Mouse (Mus musculus): ENCODE data around the gene Olfr777. TPM values are rescaled to one million over a fixed set of nuclear protein-coding genes. Genes with fewer than 3 reads are reported as not detected.
"Not testable (repeated sequence)": the region's sequence is repeated elsewhere in the genome, so short reads cannot be mapped to it uniquely, and the experiment has no call there.

Gene Olfr777
- polyA plus RNA-seq (2015; fragmentation: Nextera tagmentation; extraction: Ambion mirVana) = not detected in 2 replicates

- H3K27me3 ChIP-seq (replicated peaks; ENCODE audit: insufficient read depth, low read length) = no peaks in the 10 kb centered on the region
- no peaks in the 10 kb centered on the region for H3K4me1 ChIP-seq (ENCODE audit: insufficient read depth, low read depth, low read length)
- no peak within 1 kb of the TSS for H3K4me2 ChIP-seq (replicated peaks; ENCODE audit: low read depth, low read length)
- 84% methylated on average over 2 of the region's 2 CpGs for WGBS
- no peak within 1 kb of the TSS for H3K9ac ChIP-seq (replicated peaks; ENCODE audit: low read depth)
- no peak for TF ChIP-seq CTCF (IDR thresholded peaks at IDR 0.05)
- no peak for TF ChIP-seq EP300 (IDR thresholded peaks at IDR 0.05)
- no peak within 1 kb of the TSS for H3K27ac ChIP-seq (ENCODE audit: low read length)
- H3K9me3 ChIP-seq (ENCODE audit: low read length) = no peaks in the 10 kb centered on the region
- no peaks in the 10 kb centered on the region for H3K36me3 ChIP-seq (ENCODE audit: insufficient read depth, low read length)
- H3K4me3 ChIP-seq (ENCODE audit: low read depth, low read length) = no peak within 1 kb of the TSS
- no peak for DNase-seq (ENCODE audit: low spot score)
- ATAC-seq = no peak
Measured at GRCm38 (mm10) chr10:129271081-129271535, at the start of gene Olfr777. TSS of gene Olfr777 (minus strand) at chr10:129271485.

GRCm38 (mm10) chr10:129317817-129318216 lies 46.5 kb upstream of the Olfr777 start, which contains the start of gene Olfr780:
TSS of gene Olfr780 (plus strand) at chr10:129318117.
- no peak within 1 kb of the TSS for H3K4me3 ChIP-seq (ENCODE audit: low read depth, low read length)
- no peak for DNase-seq (ENCODE audit: low spot score)
- WGBS = 76% methylated on average over 3 of the region's 3 CpGs
- H3K36me3 ChIP-seq (ENCODE audit: insufficient read depth, low read length) = no peaks in the 10 kb centered on the region
- H3K4me1 ChIP-seq (ENCODE audit: insufficient read depth, low read depth, low read length) = no peaks in the 10 kb centered on the region
- H3K27me3 ChIP-seq (replicated peaks; ENCODE audit: insufficient read depth, low read length) = no peaks in the 10 kb centered on the region
- no peak for ATAC-seq
- H3K27ac ChIP-seq (ENCODE audit: low read length) = no peak within 1 kb of the TSS
- H3K9ac ChIP-seq (replicated peaks; ENCODE audit: low read depth) = no peak within 1 kb of the TSS
- no peak within 1 kb of the TSS for H3K4me2 ChIP-seq (replicated peaks; ENCODE audit: low read depth, low read length)
- no peaks in the 10 kb centered on the region for H3K9me3 ChIP-seq (ENCODE audit: low read length)
- TF ChIP-seq EP300 (IDR thresholded peaks at IDR 0.05) = no peak
- no peak for TF ChIP-seq CTCF (IDR thresholded peaks at IDR 0.05)

- DNase-seq (ENCODE audit: low spot score); H3K36me3 ChIP-seq (ENCODE audit: insufficient read depth, low read length); H3K4me2 ChIP-seq (replicated peaks; ENCODE audit: low read depth, low read length); H3K4me3 ChIP-seq (ENCODE audit: low read depth, low read length); H3K27me3 ChIP-seq (replicated peaks; ENCODE audit: insufficient read depth, low read length); H3K27ac ChIP-seq (ENCODE audit: low read length); H3K9ac ChIP-seq (replicated peaks; ENCODE audit: low read depth); ATAC-seq; H3K4me1 ChIP-seq (ENCODE audit: insufficient read depth, low read depth, low read length); H3K9me3 ChIP-seq (ENCODE audit: low read length): not testable (repeated sequence)
- WGBS = no CpG with 5 or more reads among the region's 1 CpGs
Measured at GRCm38 (mm10) chr10:129313521-129313920, 42.2 kb upstream of the Olfr777 start.

GRCm38 (mm10) chr10:129312973-129313372 lies 41.7 kb upstream of the Olfr777 start:
- H3K4me3 ChIP-seq (ENCODE audit: low read depth, low read length); ATAC-seq; H3K36me3 ChIP-seq (ENCODE audit: insufficient read depth, low read length); DNase-seq (ENCODE audit: low spot score); H3K4me2 ChIP-seq (replicated peaks; ENCODE audit: low read depth, low read length); H3K4me1 ChIP-seq (ENCODE audit: insufficient read depth, low read depth, low read length); H3K9ac ChIP-seq (replicated peaks; ENCODE audit: low read depth); H3K27ac ChIP-seq (ENCODE audit: low read length); H3K9me3 ChIP-seq (ENCODE audit: low read length); H3K27me3 ChIP-seq (replicated peaks; ENCODE audit: insufficient read depth, low read length): not testable (repeated sequence)
- WGBS = 27% methylated on average over 1 of the region's 1 CpGs

GRCm38 (mm10) chr10:129258827-129259226 lies 12.5 kb downstream of the Olfr777 start, which contains the start of gene Olfr776:
TSS of gene Olfr776 (plus strand) at chr10:129259127.
- H3K4me3 ChIP-seq (ENCODE audit: low read depth, low read length) = no peak within 1 kb of the TSS
- no peaks in the 10 kb centered on the region for H3K27me3 ChIP-seq (replicated peaks; ENCODE audit: insufficient read depth, low read length)
- no peak for DNase-seq (ENCODE audit: low spot score)
- no peak within 1 kb of the TSS for H3K9ac ChIP-seq (replicated peaks; ENCODE audit: low read depth)
- no peaks in the 10 kb centered on the region for H3K36me3 ChIP-seq (ENCODE audit: insufficient read depth, low read length)
- no peak within 1 kb of the TSS for H3K27ac ChIP-seq (ENCODE audit: low read length)
- H3K9me3 ChIP-seq (ENCODE audit: low read length) = no peaks in the 10 kb centered on the region
- no peak for ATAC-seq
- no peak within 1 kb of the TSS for H3K4me2 ChIP-seq (replicated peaks; ENCODE audit: low read depth, low read length)
- no peaks in the 10 kb centered on the region for H3K4me1 ChIP-seq (ENCODE audit: insufficient read depth, low read depth, low read length)
- TF ChIP-seq CTCF (IDR thresholded peaks at IDR 0.05) = no peak
- no peak for TF ChIP-seq EP300 (IDR thresholded peaks at IDR 0.05)

- no peaks in the 10 kb centered on the region for H3K27me3 ChIP-seq (replicated peaks; ENCODE audit: insufficient read depth, low read length)
- no peak within 1 kb of the TSS for H3K27ac ChIP-seq (ENCODE audit: low read length)
- TF ChIP-seq EP300 (IDR thresholded peaks at IDR 0.05) (no peak), CTCF (IDR thresholded peaks at IDR 0.05) (no peak)
- no peak within 1 kb of the TSS for H3K4me2 ChIP-seq (replicated peaks; ENCODE audit: low read depth, low read length)
- ATAC-seq (no peak), DNase-seq (ENCODE audit: low spot score) (no peak)
- H3K4me1 ChIP-seq (ENCODE audit: insufficient read depth, low read depth, low read length) = no peaks in the 10 kb centered on the region
- 67% methylated on average over 3 of the region's 3 CpGs for WGBS
- H3K36me3 ChIP-seq (ENCODE audit: insufficient read depth, low read length) = no peaks in the 10 kb centered on the region
- no peak within 1 kb of the TSS for H3K9ac ChIP-seq (replicated peaks; ENCODE audit: low read depth)
- H3K4me3 ChIP-seq (ENCODE audit: low read depth, low read length) = no peak within 1 kb of the TSS
- H3K9me3 ChIP-seq (ENCODE audit: low read length) = no peaks in the 10 kb centered on the region
Measured at GRCm38 (mm10) chr10:129248112-129248511, 23.2 kb downstream of the Olfr777 start, which contains the start of gene Olfr775. TSS of gene Olfr775 (plus strand) at chr10:129248412.

GRCm38 (mm10) chr10:129235904-129236303 lies 35.4 kb downstream of the Olfr777 start, which contains the start of gene Olfr774:
TSS of gene Olfr774 (plus strand) at chr10:129236204.
- 61% methylated on average over 2 of the region's 2 CpGs for WGBS
- Histone ChIP-seq H3K27ac (ENCODE audit: low read length) (no peak within 1 kb of the TSS), H3K9ac (replicated peaks; ENCODE audit: low read depth) (no peak within 1 kb of the TSS), H3K4me3 (ENCODE audit: low read depth, low read length) (no peak within 1 kb of the TSS), H3K27me3 (replicated peaks; ENCODE audit: insufficient read depth, low read length) (no peaks in the 10 kb centered on the region), H3K4me2 (replicated peaks; ENCODE audit: low read depth, low read length) (no peak within 1 kb of the TSS), H3K9me3 (ENCODE audit: low read length) (no peaks in the 10 kb centered on the region), H3K4me1 (ENCODE audit: insufficient read depth, low read depth, low read length) (no peaks in the 10 kb centered on the region), H3K36me3 (ENCODE audit: insufficient read depth, low read length) (no peaks in the 10 kb centered on the region)
- no peak for TF ChIP-seq EP300 (IDR thresholded peaks at IDR 0.05)
- TF ChIP-seq CTCF (IDR thresholded peaks at IDR 0.05) = no peak
- ATAC-seq (no peak), DNase-seq (ENCODE audit: low spot score) (no peak)

Data from lung, postnatal 0 days (tissue).